Mouse (Mus musculus) T-helper 2 cell (primary cell): ENCODE data around the gene Kmt5a.

Experiments used
- in situ Hi-C: fragments of 300-600 bp; cut with MboI, MseI; formaldehyde crosslinking; loops from one replicate; pipeline ENCODE4 v1.15.1; 2025; ENCODE audit warnings: high pct_unique_total_duplicates

The Kmt5a gene

GRCm38 (mm10) chr5:124439447-124440093 lies at the start of gene Kmt5a:
Gene Kmt5a, plus strand, starts transcription at chr5:124439930.
- in situ Hi-C loops, result loop anchor here (25.0 kb wide), 2 partner anchors 98 to 1302 kb away; partner anchors contain the start of genes Rhof, Rilpl1, Setd1b and Tmed2

- in situ Hi-C loops, result loop anchor here (25.0 kb wide), 1 partner anchor 630 kb away; no protein-coding TSS in a partner anchor
Observed at GRCm38 (mm10) chr5:124392412-124392811, 47.3 kb upstream of the Kmt5a start.

GRCm38 (mm10) chr5:124393726-124394125 lies 46.0 kb upstream of the Kmt5a start:
- in situ Hi-C loops, result loop anchor here (25.0 kb wide), 1 partner anchor 631 kb away; no protein-coding TSS in a partner anchor

- in situ Hi-C loops, result no loop called here
Observed at GRCm38 (mm10) chr5:124410808-124411207, 28.9 kb upstream of the Kmt5a start.

- in situ Hi-C loops, result no loop called here
Observed at GRCm38 (mm10) chr5:124412163-124412562, 27.6 kb upstream of the Kmt5a start.

- in situ Hi-C loops, result no loop called here
Observed at GRCm38 (mm10) chr5:124418903-124419302, 20.8 kb upstream of the Kmt5a start.

GRCm38 (mm10) chr5:124421786-124422185 lies 17.9 kb upstream of the Kmt5a start:
- in situ Hi-C loops, result no loop called here

- in situ Hi-C loops, result no loop called here
Observed at GRCm38 (mm10) chr5:124424200-124424722, 15.5 kb upstream of the Kmt5a start.

- in situ Hi-C loops, result loop anchor here (25.0 kb wide), 2 partner anchors 112 to 1288 kb away; partner anchors contain the start of genes Rhof, Rilpl1, Setd1b and Tmed2
Observed at GRCm38 (mm10) chr5:124424723-124425411, 14.9 kb upstream of the Kmt5a start.

GRCm38 (mm10) chr5:124425412-124426259 lies 14.1 kb upstream of the Kmt5a start, which contains the start of gene Sbno1:
Gene Sbno1, minus strand, starts transcription at chr5:124426001.
- in situ Hi-C loops, result loop anchor here (25.0 kb wide), 2 partner anchors 112 to 1288 kb away; partner anchors contain the start of genes Rhof, Rilpl1, Setd1b and Tmed2

- in situ Hi-C loops, result loop anchor here (25.0 kb wide), 2 partner anchors 111 to 1289 kb away; partner anchors contain the start of genes Rhof, Rilpl1, Setd1b and Tmed2
Observed at GRCm38 (mm10) chr5:124426475-124427071, 13.2 kb upstream of the Kmt5a start.

- in situ Hi-C loops, result loop anchor here (25.0 kb wide), 2 partner anchors 105 to 1295 kb away; partner anchors contain the start of genes Rhof, Rilpl1, Setd1b and Tmed2
Observed at GRCm38 (mm10) chr5:124432398-124433012, 7.2 kb upstream of the Kmt5a start.

- in situ Hi-C loops, result loop anchor here (25.0 kb wide), 2 partner anchors 104 to 1296 kb away; partner anchors contain the start of genes Rhof, Rilpl1, Setd1b and Tmed2
Observed at GRCm38 (mm10) chr5:124433048-124433447, 6.7 kb upstream of the Kmt5a start.

GRCm38 (mm10) chr5:124438229-124438628 lies 1.5 kb upstream of the Kmt5a start:
- in situ Hi-C loops, result loop anchor here (25.0 kb wide), 2 partner anchors 99 to 1301 kb away; partner anchors contain the start of genes Rhof, Rilpl1, Setd1b and Tmed2

- in situ Hi-C loops, result loop anchor here (25.0 kb wide), 2 partner anchors 99 to 1301 kb away; partner anchors contain the start of genes Rhof, Rilpl1, Setd1b and Tmed2
Observed at GRCm38 (mm10) chr5:124438746-124439145, 984 bp upstream of the Kmt5a start.

- in situ Hi-C loops, result loop anchor here (25.0 kb wide), 2 partner anchors 97 to 1303 kb away; partner anchors contain the start of genes Rhof, Rilpl1, Setd1b and Tmed2
Observed at GRCm38 (mm10) chr5:124440094-124440701, 468 bp downstream of the Kmt5a start.

GRCm38 (mm10) chr5:124442628-124443027 lies 2.9 kb downstream of the Kmt5a start:
- in situ Hi-C loops, result loop anchor here (25.0 kb wide), 2 partner anchors 95 to 1305 kb away; partner anchors contain the start of genes Rhof, Rilpl1, Setd1b and Tmed2

- in situ Hi-C loops, result loop anchor here (25.0 kb wide), 2 partner anchors 93 to 1307 kb away; partner anchors contain the start of genes Rhof, Rilpl1, Setd1b and Tmed2
Observed at GRCm38 (mm10) chr5:124444208-124444607, 4.5 kb downstream of the Kmt5a start.
